Mouse (Mus musculus): ENCODE measurements at regions not wholly inside any gene's neighbourhood (a gene's known extent, or its start where the extent isn't known, plus 50 kb on each side); places are given as distances from the start of the nearest gene placed in this dataset.

GRCm38 (mm10) chr16:78631797-78632196, 55.3 kb upstream of the D16Ertd472e start:
- ATAC-seq = no peak

- no peak for ATAC-seq
These were observed 50.3 kb upstream of the D16Ertd472e start for GRCm38 (mm10) chr16:78626803-78627202.
